Mouse (Mus musculus) heart, postnatal 0 days (tissue): ENCODE measurements around the gene Gm12394. TPM values are rescaled to one million over a fixed set of nuclear protein-coding genes. Genes with fewer than 3 reads are reported as not detected.
A peak's percentile ranks its signal among the peaks of the same experiment; 100 is the strongest.
"Not testable (repeated sequence)": the region's sequence is repeated elsewhere in the genome, so short reads cannot be mapped to it uniquely, and the experiment has no call there.

ENCODE experiments used
- ATAC-seq: fragments of 200-750 bp; cut with Nextera tagmentation; 2 replicates; pipeline ENCODE4 v1.8.0; 2017; ENCODE audit warnings: low read depth, moderate number of reproducible peaks, moderate library complexity; ENCODE audit not compliant: insufficient read depth
- DNase-seq: peaks from one replicate; pipeline ENCODE4 v3.0.0-alpha.2; 2016; ENCODE audit warnings: low spot score
- H3K27ac ChIP-seq: fragments of 300-500 bp; sonication (generic); 2 replicates; pipeline ENCODE4 v1.5.1; 2014; ENCODE audit warnings: low read depth, mild to moderate bottlenecking
- H3K27me3 ChIP-seq: fragments of 300-500 bp; sonication (generic); 2 replicates; pipeline ENCODE4 v1.6.1; 2014; ENCODE audit warnings: low read length, mixed read lengths; ENCODE audit not compliant: control insufficient read depth, insufficient read depth
- H3K36me3 ChIP-seq: fragments of 300-500 bp; sonication (generic); replicated peaks from 2 replicates; pipeline ENCODE4 v1.6.1; 2014; ENCODE audit warnings: low read length, mixed read lengths; ENCODE audit not compliant: control insufficient read depth, insufficient read depth
- H3K4me1 ChIP-seq: fragments of 300-500 bp; sonication (generic); 2 replicates; pipeline ENCODE4 v1.6.1; 2014; ENCODE audit warnings: antibody characterized with exemption; ENCODE audit not compliant: control insufficient read depth, insufficient read depth
- H3K4me2 ChIP-seq: fragments of 300-500 bp; sonication (generic); 2 replicates; pipeline ENCODE4 v1.6.1; 2014; ENCODE audit warnings: low read depth, mild to moderate bottlenecking, low read length, moderate library complexity
- H3K4me3 ChIP-seq: fragments of 300-500 bp; sonication (generic); 2 replicates; pipeline ENCODE4 v1.5.1; 2014; ENCODE audit warnings: low read depth, low read length
- H3K9ac ChIP-seq: fragments of 300-500 bp; sonication (generic); replicated peaks from 2 replicates; pipeline ENCODE4 v1.6.1; 2014; ENCODE audit warnings: low read depth, low read length, mixed read lengths
- H3K9me3 ChIP-seq: fragments of 300-500 bp; sonication (generic); replicated peaks from 2 replicates; pipeline ENCODE4 v1.6.1; 2016; ENCODE audit warnings: low read length; ENCODE audit not compliant: control insufficient read depth
- CTCF ChIP-seq: IDR thresholded peaks from 2 replicates; pipeline ENCODE4 v1.5.1; 2016; ENCODE audit warnings: antibody characterized with exemption, control low read depth, low read depth
- EP300 ChIP-seq: IDR thresholded peaks from 2 replicates; pipeline ENCODE4 v1.6.1; 2016; ENCODE audit warnings: antibody characterized with exemption, low read depth
- WGBS: fragments of 180-500 bp; shearing (Covaris S2); extraction: QIAGEN DNeasy Blood & Tissue Kit; methylation state at CpG from one replicate; pipeline ENCODE4 v1.1.7; 2014; 5-methylcytosine and 5-hydroxymethylcytosine counted together
- polyA plus RNA-seq: library from polyadenylated mRNA; unstranded; fragments of >200 nt; fragmentation: Nextera tagmentation; extraction: Ambion mirVana; gene quantifications from 2 replicates; pipeline ENCODE4 v1.2.1, GENCODE M21; 2015
- total RNA-seq: library from RNA; depleted of rRNA; stranded (reverse); fragments of >200 nt; gene quantifications from 2 replicates; pipeline ENCODE4 v1.2.3, GENCODE M21; 2014; ENCODE audit warnings: low replicate concordance; rRNA removed

Gene Gm12394
- total RNA-seq (not detected in 2 replicates), polyA plus RNA-seq (0.05 and 0.07 TPM in 2 replicates)

DNA sequence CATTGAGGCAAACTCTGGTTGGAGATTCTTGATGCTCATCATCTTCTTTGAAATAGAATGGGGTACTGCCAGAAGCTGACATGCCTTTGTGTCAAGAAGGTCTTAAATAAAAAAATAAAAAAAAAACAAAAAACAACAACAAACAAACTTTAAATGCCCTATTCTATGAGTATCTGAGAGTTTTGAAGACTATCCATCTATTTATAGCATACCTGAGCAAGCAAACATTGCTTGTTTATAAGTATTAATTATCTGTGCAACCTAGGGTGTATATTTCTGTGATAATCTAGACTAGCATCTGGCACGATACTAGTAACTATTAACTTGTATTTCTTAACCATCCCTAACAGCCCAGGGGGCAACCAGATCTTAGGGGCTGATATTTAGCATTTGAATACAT is at the start of gene Gm12394:
TSS of gene Gm12394 (minus strand) at position 101 of the 400 bp plus-strand sequence.
- H3K9me3 ChIP-seq, H3K36me3 ChIP-seq, H3K4me2 ChIP-seq, H3K4me1 ChIP-seq, H3K4me3 ChIP-seq, ATAC-seq, H3K27ac ChIP-seq, DNase-seq, H3K9ac ChIP-seq, H3K27me3 ChIP-seq: not testable (repeated sequence)
- 68% methylated on average over 1 of the region's 1 CpGs for WGBS

DNA sequence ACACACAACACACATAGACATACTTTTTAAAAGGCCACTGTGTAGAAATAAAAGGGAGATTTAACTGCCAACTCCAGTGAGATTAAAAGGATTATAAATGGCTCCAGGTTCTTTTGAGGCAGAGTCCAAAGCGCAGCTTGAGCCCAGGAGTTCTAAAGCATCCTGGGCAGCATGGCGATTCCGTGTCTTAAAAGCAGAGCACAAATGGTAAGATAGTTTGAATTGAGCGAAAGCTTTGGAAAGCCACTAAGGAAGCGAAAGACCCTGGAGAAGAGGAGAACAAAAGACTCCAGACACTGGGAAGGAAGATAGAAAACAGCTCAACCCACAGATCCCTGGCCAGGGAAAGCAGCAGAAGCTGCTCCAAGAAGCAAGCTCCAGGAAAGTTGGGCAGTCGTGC is 48.4 kb upstream of the Gm12394 start:
- no peak for DNase-seq
- no peaks in the 10 kb centered on the region for H3K27me3 ChIP-seq
- no peaks in the 10 kb centered on the region for H3K9me3 ChIP-seq
- no peaks in the 10 kb centered on the region for H3K36me3 ChIP-seq
- H3K4me2 ChIP-seq: no peak overlapping the region
- no peak for ATAC-seq
- no peak overlapping the region for H3K9ac ChIP-seq
- H3K27ac ChIP-seq: no peak overlapping the region
- TF ChIP-seq CTCF (no peak), EP300 (no peak)
- 84% methylated on average over 6 of the region's 6 CpGs for WGBS
- no peaks in the 10 kb centered on the region for H3K4me1 ChIP-seq
- no peak overlapping the region for H3K4me3 ChIP-seq

DNA sequence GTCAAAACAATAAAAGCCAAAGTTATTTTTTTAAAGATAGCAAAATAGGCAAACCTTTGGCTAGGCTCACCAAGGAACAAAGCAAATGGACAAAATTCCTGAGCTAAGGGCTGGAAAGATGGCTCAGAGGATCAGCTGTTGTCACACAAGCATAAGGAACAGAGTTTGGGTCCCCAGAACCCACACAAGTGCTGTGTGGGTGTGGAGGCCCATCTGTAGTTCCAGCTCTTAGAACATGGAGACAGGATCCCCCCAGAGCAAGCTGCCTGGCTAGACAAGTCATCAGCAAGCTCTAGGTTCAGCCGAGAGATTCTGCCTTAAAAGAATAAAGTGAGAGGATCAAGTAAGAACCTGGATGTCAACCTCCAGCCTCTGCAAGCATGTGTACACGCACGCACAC is 48.0 kb upstream of the Gm12394 start:
- TF ChIP-seq EP300: no peak
- no peak for TF ChIP-seq CTCF
- ATAC-seq (no peak), DNase-seq (no peak)
- H3K27ac ChIP-seq: no peak overlapping the region
- no peaks in the 10 kb centered on the region for H3K36me3 ChIP-seq
- H3K4me2 ChIP-seq: no peak overlapping the region
- WGBS: 85% methylated on average over 3 of the region's 3 CpGs
- no peaks in the 10 kb centered on the region for H3K27me3 ChIP-seq
- H3K9me3 ChIP-seq: no peaks in the 10 kb centered on the region
- H3K4me1 ChIP-seq: no peaks in the 10 kb centered on the region
- H3K9ac ChIP-seq: no peak overlapping the region
- no peak overlapping the region for H3K4me3 ChIP-seq

DNA sequence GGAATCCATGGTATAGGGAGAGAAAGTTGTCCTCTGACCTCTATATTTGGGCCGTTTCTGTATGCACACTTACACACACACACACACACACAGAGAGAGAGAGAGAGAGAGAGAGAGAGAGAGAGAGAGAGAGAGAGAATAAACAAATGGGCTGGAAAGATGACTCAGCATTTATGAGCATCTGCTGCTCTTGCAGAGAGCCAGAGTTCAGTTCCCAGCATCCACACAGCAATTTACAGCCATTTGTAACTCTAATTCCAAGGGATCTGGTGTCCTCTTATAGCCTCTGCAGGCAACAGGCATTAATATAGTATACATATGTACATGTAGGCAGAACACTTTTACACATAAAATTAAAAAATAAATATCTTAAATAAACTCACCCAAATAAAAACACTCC is 47.4 kb upstream of the Gm12394 start:
- WGBS: 58% methylated on average over 1 of the region's 1 CpGs

DNA sequence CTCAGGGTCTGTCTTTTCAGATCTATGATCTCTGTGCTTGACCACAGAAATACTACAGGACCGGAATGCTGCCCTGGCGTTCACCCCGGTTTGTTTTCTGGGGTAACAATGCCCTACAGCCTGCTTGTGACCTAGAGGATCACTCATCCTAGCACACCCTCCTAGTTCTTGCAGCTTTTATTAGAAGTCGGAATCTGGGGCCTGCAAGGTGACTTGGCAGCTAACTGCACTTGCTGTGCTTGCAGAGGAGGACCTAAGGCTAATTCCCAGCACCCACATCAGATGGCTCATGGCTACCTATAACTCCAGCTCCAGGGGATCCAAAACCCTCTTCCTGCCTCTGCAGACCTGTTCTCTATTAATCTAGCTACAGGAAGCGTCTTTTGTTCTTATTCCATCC is 46.2 kb upstream of the Gm12394 start:
- ATAC-seq: no peak
- 79% methylated on average over 5 of the region's 5 CpGs for WGBS
- no peaks in the 10 kb centered on the region for H3K4me1 ChIP-seq
- H3K27ac ChIP-seq: no peak overlapping the region
- H3K4me2 ChIP-seq: no peak overlapping the region
- no peaks in the 10 kb centered on the region for H3K27me3 ChIP-seq
- no peak overlapping the region for H3K4me3 ChIP-seq
- no peak for DNase-seq
- H3K9ac ChIP-seq: no peak overlapping the region
- no peak for TF ChIP-seq EP300
- TF ChIP-seq CTCF: no peak
- H3K36me3 ChIP-seq: no peaks in the 10 kb centered on the region
- no peaks in the 10 kb centered on the region for H3K9me3 ChIP-seq

More for the DNA sequence above, 47.4 kb upstream of the Gm12394 start:
- DNase-seq (no peak), ATAC-seq (no peak)
- H3K9me3 ChIP-seq: no peaks in the 10 kb centered on the region
- no peak overlapping the region for H3K4me3 ChIP-seq
- no peak overlapping the region for H3K27ac ChIP-seq
- H3K36me3 ChIP-seq: no peaks in the 10 kb centered on the region
- H3K4me1 ChIP-seq: no peaks in the 10 kb centered on the region
- H3K9ac ChIP-seq: no peak overlapping the region
- TF ChIP-seq CTCF (no peak), EP300 (no peak)
- H3K27me3 ChIP-seq: no peaks in the 10 kb centered on the region
- H3K4me2 ChIP-seq: no peak overlapping the region

DNA sequence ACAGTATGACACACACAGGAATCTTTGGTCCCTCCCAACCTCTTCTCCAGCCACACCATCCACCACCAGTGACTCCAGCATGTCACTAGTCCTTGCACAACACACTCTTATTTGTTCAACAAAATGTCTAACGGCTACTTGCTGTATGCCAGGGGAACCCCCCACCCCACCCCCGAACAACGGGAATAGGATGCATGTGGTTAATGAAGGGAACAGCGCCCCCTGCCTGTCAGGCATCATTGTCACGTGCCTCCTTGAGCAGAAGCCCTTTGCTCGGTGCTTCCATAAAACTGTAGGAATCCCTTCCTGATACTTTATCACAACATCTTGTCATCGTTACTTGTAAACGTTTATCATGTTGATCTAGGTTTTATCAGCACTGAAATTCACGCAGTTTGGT is 45.6 kb upstream of the Gm12394 start:
- Histone ChIP-seq H3K27me3 (0 out of 2 replicates have a peak, but pooled peaks cover 2% of the 10 kb centered on the region), H3K4me3 (no peak overlapping the region), H3K9ac (no peak overlapping the region), H3K36me3 (no peaks in the 10 kb centered on the region), H3K4me2 (no peak overlapping the region), H3K4me1 (no peaks in the 10 kb centered on the region), H3K27ac (no peak overlapping the region), H3K9me3 (no peaks in the 10 kb centered on the region)
- 49% methylated on average over 9 of the region's 9 CpGs for WGBS
- DNase-seq: no peak
- no peak for ATAC-seq
- TF ChIP-seq EP300: no peak
- peak; percentile 43 for TF ChIP-seq CTCF
